Mouse (Mus musculus): ENCODE measurements around the gene Olfr521. TPM values are rescaled to one million over a fixed set of nuclear protein-coding genes. Genes with fewer than 3 reads are reported as not detected.

Olfr521 gene
- polyA plus RNA-seq, 1 experiment, result not detected

DNA sequence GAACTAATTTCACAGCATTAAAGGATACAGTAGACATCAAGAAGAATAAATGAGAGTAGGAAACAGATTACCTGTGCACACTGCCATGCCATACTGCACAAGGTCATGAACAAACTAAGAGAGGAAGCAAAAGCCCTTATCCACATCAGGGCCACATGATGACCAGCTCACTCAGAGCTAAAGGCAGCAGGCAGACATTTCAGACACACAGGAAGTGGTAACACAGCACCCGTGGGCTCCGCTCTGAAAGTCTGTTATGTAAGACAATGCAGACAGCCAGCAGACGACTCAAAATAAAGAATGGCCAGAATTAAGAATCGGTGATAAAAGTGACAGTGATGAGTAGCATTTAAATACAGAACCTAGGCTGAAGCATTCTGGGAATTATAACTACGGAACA lies 18.1 kb downstream of the Olfr521 start:
- H3K9ac ChIP-seq (ENCODE audit: low read depth, poor library complexity, severe bottlenecking), result no peak overlapping the region
- no peak overlapping the region for H3K4me3 ChIP-seq (ENCODE audit: low read depth, low read length)
- H3K9me3 ChIP-seq (replicated peaks; ENCODE audit: control insufficient read depth, insufficient read depth, low read length, poor library complexity, severe bottlenecking), result no peaks in the 10 kb centered on the region
- H3K4me1 ChIP-seq (ENCODE audit: control insufficient read depth, insufficient read depth, low read length), result no peaks in the 10 kb centered on the region
- no peak for TF ChIP-seq EP300 (IDR thresholded peaks at IDR 0.05; ENCODE audit: insufficient read depth, low read depth, low read length)
- TF ChIP-seq POLR2A (IDR thresholded peaks at IDR 0.05; ENCODE audit: insufficient read depth, low read length), result no peak
- TF ChIP-seq CTCF (IDR thresholded peaks at IDR 0.05; ENCODE audit: low read depth, low read length), result no peak
- no peaks in the 10 kb centered on the region for H3K36me3 ChIP-seq (ENCODE audit: control insufficient read depth, insufficient read depth, low read length, poor library complexity, severe bottlenecking)
- H3K27ac ChIP-seq (ENCODE audit: insufficient read depth, low read length), result no peak overlapping the region
- H3K27me3 ChIP-seq (ENCODE audit: control insufficient read depth, insufficient read depth, low read length, poor library complexity, severe bottlenecking), result no peaks in the 10 kb centered on the region

DNA sequence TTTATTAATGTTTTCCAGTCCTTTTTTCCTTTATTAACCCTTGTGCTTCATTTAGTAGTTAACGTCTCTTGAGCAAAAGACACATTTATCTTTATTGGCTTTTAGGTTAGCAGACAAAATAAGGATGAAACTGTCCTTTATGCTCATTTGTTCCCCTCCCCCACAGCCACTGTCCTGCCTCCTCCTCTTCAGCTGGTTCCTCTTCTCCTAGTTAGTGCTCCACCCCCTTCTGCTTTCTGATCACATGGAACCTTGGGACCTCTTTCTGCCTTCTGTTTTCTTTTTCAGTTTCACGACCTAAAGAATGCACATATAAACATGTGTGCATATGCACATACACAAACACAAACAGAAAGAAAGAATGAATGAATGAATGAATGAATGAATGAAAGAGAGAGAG lies 18.6 kb downstream of the Olfr521 start:
- H3K9ac ChIP-seq (ENCODE audit: low read depth, poor library complexity, severe bottlenecking), result no peak overlapping the region
- H3K27ac ChIP-seq (ENCODE audit: insufficient read depth, low read length), result no peak overlapping the region
- no peak for TF ChIP-seq POLR2A (IDR thresholded peaks at IDR 0.05; ENCODE audit: insufficient read depth, low read length)
- TF ChIP-seq EP300 (IDR thresholded peaks at IDR 0.05; ENCODE audit: insufficient read depth, low read depth, low read length), result no peak

DNA sequence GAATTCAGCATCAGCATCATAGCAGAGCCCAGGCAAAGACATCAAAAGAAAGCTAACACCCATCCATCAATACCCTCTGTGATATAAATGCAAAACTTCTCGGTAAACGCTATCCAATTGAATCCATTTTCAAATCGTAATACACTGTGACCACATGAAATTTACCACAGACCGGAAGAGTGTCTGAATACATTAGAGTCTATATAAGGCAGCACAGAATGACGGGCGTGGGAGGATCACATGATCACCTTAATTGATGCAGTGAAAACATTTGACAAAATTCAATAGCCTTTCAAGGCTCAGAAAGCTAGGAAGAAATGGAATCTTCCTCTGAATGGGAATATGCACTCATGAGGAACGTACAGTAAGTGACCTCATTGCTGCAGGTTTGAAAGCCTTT lies 20.1 kb downstream of the Olfr521 start:
- no peak overlapping the region for H3K4me3 ChIP-seq (ENCODE audit: low read depth, low read length)
- TF ChIP-seq POLR2A (IDR thresholded peaks at IDR 0.05; ENCODE audit: insufficient read depth, low read length) (no peak), CTCF (IDR thresholded peaks at IDR 0.05; ENCODE audit: low read depth, low read length) (no peak), EP300 (IDR thresholded peaks at IDR 0.05; ENCODE audit: insufficient read depth, low read depth, low read length) (no peak)
- no peaks in the 10 kb centered on the region for H3K36me3 ChIP-seq (ENCODE audit: control insufficient read depth, insufficient read depth, low read length, poor library complexity, severe bottlenecking)
- H3K9ac ChIP-seq (ENCODE audit: low read depth, poor library complexity, severe bottlenecking), result no peak overlapping the region
- H3K27me3 ChIP-seq (ENCODE audit: control insufficient read depth, insufficient read depth, low read length, poor library complexity, severe bottlenecking), result no peaks in the 10 kb centered on the region
- no peaks in the 10 kb centered on the region for H3K4me1 ChIP-seq (ENCODE audit: control insufficient read depth, insufficient read depth, low read length)
- H3K9me3 ChIP-seq (replicated peaks; ENCODE audit: control insufficient read depth, insufficient read depth, low read length, poor library complexity, severe bottlenecking), result no peaks in the 10 kb centered on the region
- no peak overlapping the region for H3K27ac ChIP-seq (ENCODE audit: insufficient read depth, low read length)

More for the DNA sequence above, 18.6 kb downstream of the Olfr521 start:
- no peak overlapping the region for H3K4me3 ChIP-seq (ENCODE audit: low read depth, low read length)
- H3K36me3 ChIP-seq (ENCODE audit: control insufficient read depth, insufficient read depth, low read length, poor library complexity, severe bottlenecking), result no peaks in the 10 kb centered on the region
- no peaks in the 10 kb centered on the region for H3K4me1 ChIP-seq (ENCODE audit: control insufficient read depth, insufficient read depth, low read length)
- no peaks in the 10 kb centered on the region for H3K9me3 ChIP-seq (replicated peaks; ENCODE audit: control insufficient read depth, insufficient read depth, low read length, poor library complexity, severe bottlenecking)
- H3K27me3 ChIP-seq (ENCODE audit: control insufficient read depth, insufficient read depth, low read length, poor library complexity, severe bottlenecking), result no peaks in the 10 kb centered on the region

DNA sequence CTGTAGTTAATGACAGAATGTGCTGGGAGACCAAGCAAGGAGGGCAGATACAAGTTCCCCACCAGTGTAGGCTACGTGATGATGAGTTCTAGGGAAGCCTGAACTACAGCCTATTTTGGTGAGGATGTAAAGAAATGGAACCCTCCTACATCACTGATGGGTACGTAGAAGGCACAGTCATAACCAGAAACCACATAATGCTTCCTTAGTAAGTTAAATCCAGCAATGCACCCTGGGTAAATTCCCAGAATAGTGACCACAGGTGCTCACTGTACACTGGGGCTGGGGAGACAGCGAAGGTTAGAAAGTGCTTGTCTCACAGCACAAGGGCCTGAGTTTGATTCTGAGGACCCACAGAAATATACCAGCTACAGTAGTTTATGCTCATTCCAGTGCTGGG lies 22.2 kb downstream of the Olfr521 start:
- no peaks in the 10 kb centered on the region for H3K9me3 ChIP-seq (replicated peaks; ENCODE audit: control insufficient read depth, insufficient read depth, low read length, poor library complexity, severe bottlenecking)
- H3K4me3 ChIP-seq (ENCODE audit: low read depth, low read length), result no peak overlapping the region
- H3K36me3 ChIP-seq (ENCODE audit: control insufficient read depth, insufficient read depth, low read length, poor library complexity, severe bottlenecking), result no peaks in the 10 kb centered on the region
- H3K27me3 ChIP-seq (ENCODE audit: control insufficient read depth, insufficient read depth, low read length, poor library complexity, severe bottlenecking), result no peaks in the 10 kb centered on the region
- no peak overlapping the region for H3K9ac ChIP-seq (ENCODE audit: low read depth, poor library complexity, severe bottlenecking)
- no peak overlapping the region for H3K27ac ChIP-seq (ENCODE audit: insufficient read depth, low read length)
- no peak for TF ChIP-seq EP300 (IDR thresholded peaks at IDR 0.05; ENCODE audit: insufficient read depth, low read depth, low read length)
- H3K4me1 ChIP-seq (ENCODE audit: control insufficient read depth, insufficient read depth, low read length), result no peaks in the 10 kb centered on the region

DNA sequence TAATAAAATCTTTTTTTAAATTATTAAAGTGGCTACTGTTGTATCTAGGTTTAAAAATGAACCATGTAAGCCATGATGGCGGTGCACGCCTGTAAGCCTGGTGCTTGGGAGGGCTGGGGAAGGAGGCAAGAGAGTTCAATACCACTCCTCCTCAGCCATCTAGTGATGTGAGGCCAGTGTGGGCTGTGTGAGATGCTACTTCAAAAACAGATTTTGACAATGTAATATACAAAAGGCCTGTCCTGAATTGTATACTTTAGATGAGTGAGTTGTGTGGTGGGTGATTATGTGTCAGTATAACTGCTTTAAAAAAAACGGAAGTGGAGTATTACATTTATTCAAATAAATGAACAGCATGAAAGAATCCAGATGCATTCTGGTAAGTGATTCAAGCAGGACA lies 23.5 kb downstream of the Olfr521 start:
- H3K4me1 ChIP-seq (ENCODE audit: control insufficient read depth, insufficient read depth, low read length), result no peaks in the 10 kb centered on the region
- H3K4me3 ChIP-seq (ENCODE audit: low read depth, low read length), result no peak overlapping the region
- TF ChIP-seq EP300 (IDR thresholded peaks at IDR 0.05; ENCODE audit: insufficient read depth, low read depth, low read length) (no peak), POLR2A (IDR thresholded peaks at IDR 0.05; ENCODE audit: insufficient read depth, low read length) (no peak), CTCF (IDR thresholded peaks at IDR 0.05; ENCODE audit: low read depth, low read length) (no peak)
- H3K9me3 ChIP-seq (replicated peaks; ENCODE audit: control insufficient read depth, insufficient read depth, low read length, poor library complexity, severe bottlenecking), result no peaks in the 10 kb centered on the region
- H3K9ac ChIP-seq (ENCODE audit: low read depth, poor library complexity, severe bottlenecking), result no peak overlapping the region
- no peaks in the 10 kb centered on the region for H3K36me3 ChIP-seq (ENCODE audit: control insufficient read depth, insufficient read depth, low read length, poor library complexity, severe bottlenecking)
- H3K27ac ChIP-seq (ENCODE audit: insufficient read depth, low read length), result no peak overlapping the region
- no peaks in the 10 kb centered on the region for H3K27me3 ChIP-seq (ENCODE audit: control insufficient read depth, insufficient read depth, low read length, poor library complexity, severe bottlenecking)

DNA sequence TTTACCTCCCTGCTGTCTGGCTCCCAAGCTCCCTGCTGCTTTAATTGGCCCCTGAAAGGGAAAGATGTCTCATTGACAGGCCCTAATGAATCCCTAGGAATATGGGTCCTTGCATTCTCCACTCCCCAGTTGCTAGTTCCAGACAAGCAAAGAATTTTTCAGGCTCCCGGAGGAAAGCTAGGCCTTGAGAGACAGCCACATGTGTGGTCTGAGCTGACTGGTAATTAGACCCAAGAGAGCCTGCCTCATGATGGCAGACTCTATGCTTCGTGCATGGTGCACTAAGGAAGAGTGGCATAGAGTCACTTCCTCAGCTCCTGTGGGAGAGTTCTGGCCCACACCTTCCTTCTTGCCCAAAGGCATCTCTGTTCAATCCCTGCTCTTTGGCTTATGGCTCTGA lies 24.6 kb downstream of the Olfr521 start:
- Histone ChIP-seq H3K36me3 (ENCODE audit: control insufficient read depth, insufficient read depth, low read length, poor library complexity, severe bottlenecking) (no peaks in the 10 kb centered on the region), H3K4me3 (ENCODE audit: low read depth, low read length) (no peak overlapping the region)
- TF ChIP-seq CTCF (IDR thresholded peaks at IDR 0.05; ENCODE audit: low read depth, low read length), result no peak
- TF ChIP-seq EP300 (IDR thresholded peaks at IDR 0.05; ENCODE audit: insufficient read depth, low read depth, low read length), result no peak
- TF ChIP-seq POLR2A (IDR thresholded peaks at IDR 0.05; ENCODE audit: insufficient read depth, low read length), result no peak

More for the DNA sequence above, 24.6 kb downstream of the Olfr521 start:
- Histone ChIP-seq H3K27me3 (ENCODE audit: control insufficient read depth, insufficient read depth, low read length, poor library complexity, severe bottlenecking) (no peaks in the 10 kb centered on the region), H3K9me3 (replicated peaks; ENCODE audit: control insufficient read depth, insufficient read depth, low read length, poor library complexity, severe bottlenecking) (no peaks in the 10 kb centered on the region), H3K9ac (ENCODE audit: low read depth, poor library complexity, severe bottlenecking) (no peak overlapping the region), H3K4me1 (ENCODE audit: control insufficient read depth, insufficient read depth, low read length) (no peaks in the 10 kb centered on the region), H3K27ac (ENCODE audit: insufficient read depth, low read length) (no peak overlapping the region)

Data from ES-Bruce4 (cell line).